Mouse (Mus musculus) urinary bladder, postnatal 10 days (tissue): ENCODE measurements around the gene Hjurp.

Experiments used
- DNase-seq: peaks from one replicate; pipeline ENCODE4 v3.0.0; 2022; ENCODE audit warnings: low spot score

Hjurp gene

DNA sequence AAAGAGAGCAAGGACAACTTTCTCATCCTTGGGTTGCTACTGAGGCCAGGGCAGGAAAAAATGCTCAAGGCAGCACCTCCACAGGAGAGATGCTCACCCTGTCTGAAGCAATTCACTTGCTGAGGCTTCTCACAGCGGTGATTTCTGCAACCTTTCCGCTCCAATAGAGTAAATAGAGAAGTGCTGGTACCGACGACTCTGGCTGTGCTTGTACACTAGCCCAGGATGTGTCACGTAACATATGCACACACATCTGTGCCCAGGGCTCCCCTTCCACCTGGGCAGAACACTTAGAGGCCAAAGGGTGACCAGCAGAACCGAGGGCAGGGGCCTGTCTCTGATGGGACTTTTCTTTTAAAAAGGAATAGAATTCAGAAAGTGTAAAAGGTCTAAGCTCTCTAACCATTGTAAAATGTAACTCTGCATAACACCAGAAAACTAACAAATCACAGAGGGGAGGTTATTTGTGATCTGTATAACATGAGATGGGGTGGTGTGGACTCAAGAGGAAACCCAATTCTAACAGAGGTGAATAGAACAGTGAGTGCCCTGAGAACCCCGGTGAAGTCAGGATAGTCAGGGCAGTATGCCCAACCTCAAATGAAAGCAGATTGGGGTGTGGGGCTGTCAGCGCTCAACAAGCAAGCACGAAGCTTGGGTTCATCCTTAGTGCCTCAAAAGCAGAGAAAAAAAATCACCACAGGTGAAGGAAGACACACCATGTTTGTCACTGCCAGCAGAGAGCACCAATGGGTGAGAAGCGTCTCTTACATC lies 16.6 kb downstream of the Hjurp start:
- DNase-seq: no peak

- peak; percentile 65 for DNase-seq
These were observed 17.3 kb downstream of the Hjurp start for GRCm38 (mm10) chr1:88260114-88260513.

- DNase-seq: peak; percentile 51
These were observed 17.8 kb downstream of the Hjurp start for GRCm38 (mm10) chr1:88259643-88260024.

DNA sequence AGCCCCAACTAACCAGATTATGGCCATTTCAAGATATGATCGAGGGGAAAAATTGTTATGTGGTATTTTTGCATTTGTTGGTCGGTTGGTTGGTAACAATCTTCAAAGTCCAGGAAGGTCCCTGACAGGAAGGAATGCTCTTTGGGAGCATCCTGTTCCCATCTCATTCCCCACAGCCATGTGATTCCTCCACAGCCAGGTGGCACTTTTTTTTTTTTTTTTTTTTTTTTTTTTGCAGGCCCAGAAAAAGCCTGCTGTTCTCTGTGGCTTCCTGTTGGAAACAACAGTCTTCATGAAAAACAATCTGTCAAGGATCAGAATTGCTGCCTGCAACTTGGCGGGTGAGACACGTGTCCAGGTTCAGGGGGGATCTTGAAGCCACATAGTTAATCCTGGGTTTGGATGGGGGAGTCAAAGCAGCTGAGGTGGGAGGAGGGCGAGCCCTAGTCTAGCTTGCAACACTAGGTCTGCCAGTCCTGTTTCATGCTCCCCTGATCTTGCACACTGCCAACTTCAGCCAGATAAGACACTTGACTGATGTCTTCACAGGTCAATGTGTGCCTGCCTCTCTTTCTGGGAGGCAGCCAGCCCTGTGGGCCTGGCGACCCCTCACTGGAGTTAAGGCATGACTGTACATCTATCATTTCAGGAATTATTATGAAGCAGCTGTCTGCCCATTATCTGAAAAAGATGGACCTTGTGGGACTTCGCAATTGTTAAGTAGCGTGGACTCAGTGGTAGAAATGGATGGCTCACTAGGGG lies 18.4 kb downstream of the Hjurp start:
- peak; percentile 47 for DNase-seq

- no peak for DNase-seq
These were observed 19.1 kb downstream of the Hjurp start for GRCm38 (mm10) chr1:88258361-88258760.

- peak; percentile 43 for DNase-seq
These were observed 19.8 kb downstream of the Hjurp start for GRCm38 (mm10) chr1:88257681-88258080.

- DNase-seq: no peak
These were observed 20.4 kb downstream of the Hjurp start for GRCm38 (mm10) chr1:88256886-88257663.

GRCm38 (mm10) chr1:88255989-88256754 lies 21.3 kb downstream of the Hjurp start:
- DNase-seq: no peak

GRCm38 (mm10) chr1:88255466-88255857 lies 22.0 kb downstream of the Hjurp start:
- no peak for DNase-seq

GRCm38 (mm10) chr1:88254793-88255465 lies 22.5 kb downstream of the Hjurp start:
- no peak for DNase-seq

DNA sequence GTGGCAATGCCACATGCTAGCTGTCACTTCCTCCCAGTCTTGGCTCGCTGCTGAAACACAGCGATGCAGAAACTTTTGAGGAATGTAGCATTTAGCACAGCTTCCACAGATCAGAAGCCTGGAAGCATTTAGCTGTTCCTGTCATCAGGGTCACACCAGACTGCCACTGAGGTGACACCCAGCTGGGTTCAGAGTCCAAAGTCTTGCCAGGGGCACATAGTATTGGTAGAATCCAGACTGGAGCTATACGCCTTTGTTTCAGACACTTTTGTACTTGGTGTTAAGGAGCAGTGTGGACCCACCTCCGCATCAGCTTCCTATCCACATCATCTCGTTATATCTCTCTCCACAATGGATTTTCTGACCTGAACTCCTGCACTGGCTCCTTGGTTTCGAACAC lies 23.9 kb downstream of the Hjurp start:
- DNase-seq: no peak

DNA sequence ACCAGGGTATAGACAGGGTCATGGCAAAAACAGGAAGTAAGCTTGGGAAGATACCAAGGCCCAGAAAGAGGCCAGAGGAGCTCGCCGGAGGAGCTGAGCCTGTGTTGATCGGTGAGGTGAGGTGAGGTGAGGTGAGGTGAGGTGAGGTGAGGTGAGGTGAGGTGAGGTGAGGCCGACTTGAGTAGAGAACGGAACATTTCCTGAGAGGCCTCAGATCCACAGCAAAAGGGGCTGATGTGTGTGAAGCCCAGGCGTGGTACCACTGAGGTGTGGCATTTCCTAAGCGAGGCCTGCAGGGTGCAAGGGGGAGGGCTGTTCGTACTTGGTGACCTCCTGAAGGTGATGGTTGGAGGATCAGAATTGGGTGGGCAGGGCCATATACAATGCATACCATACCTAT lies 24.3 kb downstream of the Hjurp start:
- DNase-seq: no peak

- DNase-seq: no peak
These were observed 27.4 kb downstream of the Hjurp start for GRCm38 (mm10) chr1:88250023-88250422.

GRCm38 (mm10) chr1:88249596-88249995 lies 27.8 kb downstream of the Hjurp start:
- DNase-seq: no peak

DNA sequence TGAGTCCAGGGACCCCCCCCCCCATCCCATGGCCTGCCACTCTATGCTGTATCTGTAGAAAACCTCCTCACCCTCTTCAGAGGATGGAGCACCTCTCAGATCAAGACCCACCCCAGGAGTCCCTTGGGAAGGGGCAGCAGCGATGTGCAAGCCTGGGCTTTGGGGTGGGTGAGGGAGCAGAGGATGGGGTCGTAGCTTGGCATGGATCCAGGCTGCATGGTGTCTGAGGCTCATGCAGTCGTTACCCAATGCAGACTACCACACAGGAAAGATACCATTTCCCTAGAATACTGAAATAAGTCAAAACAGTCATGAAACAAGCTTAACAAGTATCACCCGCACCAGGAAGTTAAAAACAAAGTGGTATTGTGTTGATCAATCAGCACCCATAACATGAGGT lies 28.8 kb downstream of the Hjurp start:
- no peak for DNase-seq

DNA sequence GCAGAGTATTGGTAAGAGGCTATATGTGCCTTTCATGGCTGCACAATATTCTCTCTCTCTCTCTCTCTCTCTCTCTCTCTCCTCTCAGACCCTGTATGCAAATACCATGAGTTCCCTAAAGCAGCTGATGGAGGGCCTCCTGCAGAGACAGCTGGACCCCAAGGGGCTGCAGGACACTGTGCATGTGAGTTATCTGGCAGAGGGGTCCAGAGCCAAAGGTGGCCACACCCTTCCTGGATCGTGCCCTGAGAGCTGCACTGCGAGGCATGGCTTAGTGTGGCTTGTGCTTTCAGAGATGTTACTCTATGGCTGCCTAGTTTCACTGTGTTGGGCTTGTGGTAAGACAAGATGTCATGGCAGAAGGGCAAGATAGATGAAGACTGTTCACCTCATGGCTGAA lies 29.8 kb downstream of the Hjurp start:
- no peak for DNase-seq

DNA sequence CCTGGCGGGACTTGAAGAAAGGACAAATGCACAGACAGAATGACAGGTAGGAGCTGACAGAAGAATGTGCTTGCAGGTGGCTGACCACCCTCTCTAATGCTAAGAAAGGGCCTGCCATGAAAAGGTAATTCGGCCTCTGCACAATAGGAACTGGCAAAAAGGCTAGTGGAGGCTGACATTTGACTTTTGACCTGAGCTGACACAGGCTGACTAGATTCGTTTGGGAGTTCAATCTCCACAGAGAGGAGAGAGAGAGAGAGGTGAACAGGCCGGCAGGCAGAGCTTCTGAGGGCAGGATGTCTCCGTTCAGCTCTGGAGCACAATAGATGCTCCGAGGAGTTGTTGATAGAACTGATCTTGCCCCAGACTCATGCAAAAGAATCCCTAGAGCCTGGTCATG lies 31.0 kb downstream of the Hjurp start:
- DNase-seq: no peak

DNA sequence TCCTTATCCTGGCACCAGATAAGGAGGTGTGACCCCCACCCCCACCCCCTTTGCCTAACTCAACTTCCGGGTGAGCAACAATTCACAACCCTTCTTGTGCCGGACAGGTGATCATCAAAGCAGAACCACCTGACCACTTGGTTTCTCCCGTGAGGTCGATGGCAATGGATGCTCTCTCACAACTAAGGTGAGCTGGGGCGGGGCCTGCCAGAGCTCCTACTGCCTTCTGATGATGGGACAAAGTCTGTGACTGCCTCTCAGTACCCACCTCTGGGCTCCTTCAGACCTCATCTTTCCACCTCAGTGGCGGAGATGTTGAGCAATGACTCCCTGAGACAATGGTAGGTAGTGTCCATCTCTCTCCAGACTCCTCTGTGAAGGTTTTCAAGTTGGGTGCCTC lies 31.6 kb downstream of the Hjurp start:
- no peak for DNase-seq

GRCm38 (mm10) chr1:88243861-88244260 lies 33.6 kb downstream of the Hjurp start:
- no peak for DNase-seq

DNA sequence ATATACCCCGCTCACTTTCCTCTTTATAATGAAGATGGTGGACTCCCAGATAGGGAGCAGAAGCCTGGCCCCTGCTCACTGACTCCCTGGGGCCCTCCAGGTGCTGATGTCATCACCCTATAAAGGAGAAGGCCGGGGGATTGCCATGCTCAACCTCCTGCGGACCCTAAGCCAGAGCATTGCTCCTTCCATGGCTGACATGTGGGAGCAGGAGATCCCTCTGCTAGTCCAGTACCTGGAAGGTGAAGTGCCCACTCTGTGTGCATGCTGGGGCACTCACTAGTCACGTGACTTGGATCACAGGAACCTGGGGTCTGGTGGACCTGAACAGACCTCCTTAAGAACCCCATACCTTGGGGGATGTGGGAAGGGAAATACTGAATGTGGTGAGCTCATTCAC lies 36.9 kb downstream of the Hjurp start:
- no peak for DNase-seq

DNA sequence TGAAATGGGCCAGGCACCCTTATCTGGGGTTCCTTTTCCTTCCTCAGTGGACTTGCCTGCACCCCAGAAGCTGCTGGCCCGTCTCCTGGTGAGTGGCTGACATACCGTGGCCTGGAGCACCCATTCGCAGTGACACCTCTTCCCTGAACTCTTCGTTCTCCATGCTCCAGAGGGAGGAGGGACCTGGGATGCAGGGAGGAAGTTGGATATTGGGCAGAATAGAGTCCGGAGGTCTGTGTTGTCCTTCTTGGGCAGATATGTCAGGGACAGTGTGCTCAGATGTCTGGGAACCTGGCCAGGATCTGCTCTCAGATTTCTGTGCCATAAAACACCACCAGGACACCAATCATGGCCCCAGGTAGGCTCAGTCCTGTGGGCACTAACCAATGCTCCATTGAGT lies 37.4 kb downstream of the Hjurp start:
- DNase-seq: no peak
